Mouse (Mus musculus): ENCODE measurements around the gene Slc1a4.

DNA sequence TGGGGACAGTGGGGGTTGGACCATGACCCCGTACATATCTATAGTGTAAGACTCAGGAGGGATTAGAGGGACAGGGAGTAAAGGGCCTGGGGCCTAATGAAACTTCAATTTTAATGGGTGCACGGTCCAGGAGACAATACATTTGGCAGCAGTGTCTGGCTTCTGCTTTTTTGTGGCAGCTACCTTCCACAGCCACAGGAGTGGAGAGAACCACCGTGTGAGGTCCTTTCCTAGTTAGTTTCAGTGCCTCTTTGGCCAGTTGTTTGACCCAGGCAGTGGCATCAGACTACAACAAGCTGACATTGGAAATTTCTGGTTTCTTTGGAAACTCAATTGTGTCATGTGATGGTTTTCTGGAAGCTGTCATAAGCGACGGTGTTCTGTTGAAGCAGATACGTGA, 62.6 kb downstream of the Slc1a4 start:
- TF ChIP-seq CTCF (IDR thresholded peaks at IDR 0.05; ENCODE audit: borderline replicate concordance, extremely low read depth, insufficient read depth, insufficient read length) (no peak), POLR2A (IDR thresholded peaks at IDR 0.05; ENCODE audit: borderline replicate concordance, extremely low read depth, insufficient read depth, insufficient read length, poor library complexity, severe bottlenecking) (no peak)

Measured in brain, embryonic 14.5 days (tissue).